Mouse (Mus musculus) induced T-regulatory cell, adult 2 months (primary cell): ENCODE results near the gene Cdh13.

Source experiments
- DNase-seq: peaks from one replicate; pipeline ENCODE4 v3.0.0-alpha.2; 2012; ENCODE audit warnings: low read depth

Cdh13 gene

GRCm38 (mm10) chr8:118381641-118382040, 98.1 kb downstream of the Cdh13 start:
- DNase-seq, result no peak

DNA sequence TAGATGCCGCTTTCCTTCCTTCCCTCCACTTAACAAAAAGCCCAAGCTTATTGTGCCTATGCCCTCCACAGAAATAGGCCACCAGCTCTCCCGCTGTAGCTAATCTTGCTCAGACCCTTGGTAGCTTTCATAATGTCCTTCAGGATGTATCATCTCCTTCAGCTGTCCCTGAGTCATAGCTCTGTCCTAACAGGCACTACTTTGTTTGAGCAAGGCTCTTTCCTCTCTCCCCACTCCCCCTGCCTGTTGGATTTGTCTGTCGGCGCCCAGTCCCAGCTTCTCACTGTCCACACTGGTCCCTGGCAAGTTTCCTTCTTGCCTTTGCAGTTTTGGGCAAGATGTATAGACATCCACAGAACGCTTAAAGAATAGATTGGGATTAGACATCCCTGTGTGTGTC, 100.8 kb downstream of the Cdh13 start:
- no peak for DNase-seq

GRCm38 (mm10) chr8:118389456-118389855, 105.9 kb downstream of the Cdh13 start:
- no peak for DNase-seq

DNA sequence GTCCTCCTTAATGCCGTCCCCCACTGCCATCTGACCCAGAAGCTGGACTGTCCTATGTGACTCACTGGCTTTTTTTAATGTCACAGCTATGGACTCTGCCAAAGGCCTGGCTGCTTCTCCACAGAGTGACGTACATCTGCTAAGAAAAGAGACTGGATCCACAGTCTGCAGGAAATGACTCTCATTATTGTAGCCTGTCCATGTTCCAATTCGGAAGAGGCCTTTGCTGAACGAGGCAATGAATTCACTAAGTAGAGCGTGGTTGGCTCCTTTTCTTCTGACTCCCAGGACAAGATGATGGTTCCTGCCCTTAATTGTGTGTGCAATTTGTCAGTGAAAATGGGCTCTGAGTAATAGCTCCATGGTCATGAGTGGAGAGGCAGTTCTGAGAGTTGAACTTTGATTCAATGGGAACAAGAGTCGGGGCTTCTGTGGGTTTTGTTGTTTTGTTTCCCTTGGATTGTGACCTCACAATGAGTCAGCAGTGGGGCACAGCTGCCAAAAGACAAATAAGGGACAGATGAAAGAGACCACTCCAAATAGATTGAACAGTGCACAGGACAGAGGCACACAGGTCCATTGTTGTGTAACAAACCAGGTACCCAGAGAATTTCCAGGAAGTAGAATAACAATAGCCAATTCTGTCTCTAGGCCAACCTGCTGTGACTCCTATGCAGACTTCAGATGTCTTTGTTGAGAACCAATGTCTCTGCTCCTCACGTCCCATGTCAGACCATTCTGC, 110.5 kb downstream of the Cdh13 start:
- no peak for DNase-seq

- DNase-seq, result no peak
These were observed 111.6 kb downstream of the Cdh13 start for GRCm38 (mm10) chr8:118395178-118395577.

DNA sequence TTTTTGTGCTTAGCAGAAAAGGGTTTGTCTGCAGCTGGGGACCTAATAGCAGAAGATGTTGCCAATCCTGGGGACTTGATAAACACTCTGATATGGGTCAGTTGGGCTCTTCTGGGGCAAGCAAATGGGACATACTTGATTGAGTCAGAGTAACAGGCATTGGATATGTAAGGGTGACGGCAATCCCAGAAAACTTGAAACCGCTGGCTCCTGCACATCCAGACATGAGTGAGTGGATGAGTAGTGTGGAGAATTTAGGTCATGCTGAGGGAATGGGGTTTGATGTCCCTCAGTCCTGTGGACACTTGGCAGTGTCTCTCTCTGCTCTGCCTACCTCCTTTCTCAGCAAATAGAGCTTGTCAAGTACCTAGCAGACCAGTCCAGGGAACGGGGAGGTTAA, 121.3 kb downstream of the Cdh13 start:
- DNase-seq, result no peak

- DNase-seq, result no peak
These were observed 123.8 kb downstream of the Cdh13 start for GRCm38 (mm10) chr8:118407322-118407721.

DNA sequence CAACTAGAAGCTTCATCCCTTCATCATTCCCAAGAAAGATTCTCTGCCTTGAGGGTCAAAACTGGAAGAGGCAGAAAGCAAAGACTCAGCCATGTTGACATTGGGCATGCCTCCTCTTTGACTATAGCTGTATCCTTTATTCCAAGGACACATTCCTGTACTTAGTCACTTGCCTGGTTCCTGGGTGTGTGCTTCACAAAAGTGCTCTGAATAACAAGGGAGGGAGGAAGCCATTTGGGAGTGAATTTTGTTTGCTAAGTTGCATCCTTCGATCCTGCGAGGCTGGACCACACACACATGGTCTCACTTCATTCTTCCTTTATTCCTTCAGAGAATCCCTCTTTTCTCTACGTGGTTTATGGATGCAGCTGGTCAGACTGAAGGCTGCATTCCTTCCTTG, 125.9 kb downstream of the Cdh13 start:
- no peak for DNase-seq

GRCm38 (mm10) chr8:118410341-118410970, 126.9 kb downstream of the Cdh13 start:
- no peak for DNase-seq

DNA sequence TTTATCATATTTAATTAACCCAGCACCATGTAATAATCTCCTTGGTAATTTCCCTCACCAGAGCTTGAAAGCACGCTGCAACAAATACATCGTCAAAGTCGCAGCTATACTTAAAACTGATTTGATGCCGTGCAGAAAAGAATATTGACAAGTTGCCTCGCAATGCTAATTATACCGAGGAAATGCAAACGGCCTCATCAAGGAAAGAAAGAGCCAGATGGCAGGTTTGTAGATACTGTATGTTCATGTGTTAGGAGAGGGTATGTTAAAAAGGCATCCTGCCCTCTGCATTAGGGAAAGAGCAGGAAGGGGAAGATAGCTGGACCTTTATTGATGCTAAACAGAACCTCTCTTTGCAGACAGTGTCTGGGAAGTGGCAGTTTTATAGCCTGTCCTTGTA, 132.1 kb downstream of the Cdh13 start:
- DNase-seq, result no peak

DNA sequence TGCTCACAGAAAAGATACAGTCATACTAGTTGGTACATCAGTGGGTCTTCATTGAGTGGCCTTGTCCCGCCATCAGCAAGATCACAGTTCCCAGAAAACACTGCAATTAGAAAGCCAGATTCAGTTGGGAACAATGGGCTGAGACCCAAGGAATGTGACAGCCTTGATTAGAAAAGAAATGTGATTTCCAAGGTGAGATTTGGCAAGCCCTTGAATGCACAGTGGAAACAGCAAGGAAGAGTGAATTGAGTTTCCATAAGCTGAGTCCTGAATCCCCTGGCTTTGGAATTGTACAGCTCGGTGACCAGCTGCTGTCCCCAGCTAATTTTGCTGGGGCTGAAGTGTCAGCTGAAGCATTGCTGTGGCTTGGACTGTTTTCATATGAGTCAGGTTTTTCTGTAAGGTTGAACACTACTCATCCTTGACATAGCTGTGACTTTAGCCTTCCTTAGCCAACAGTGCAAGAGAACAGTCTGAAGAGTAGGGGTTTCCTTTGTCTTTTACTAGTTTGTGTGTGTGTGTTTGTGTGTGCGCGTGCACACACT, 133.3 kb downstream of the Cdh13 start:
- DNase-seq, result no peak

DNA sequence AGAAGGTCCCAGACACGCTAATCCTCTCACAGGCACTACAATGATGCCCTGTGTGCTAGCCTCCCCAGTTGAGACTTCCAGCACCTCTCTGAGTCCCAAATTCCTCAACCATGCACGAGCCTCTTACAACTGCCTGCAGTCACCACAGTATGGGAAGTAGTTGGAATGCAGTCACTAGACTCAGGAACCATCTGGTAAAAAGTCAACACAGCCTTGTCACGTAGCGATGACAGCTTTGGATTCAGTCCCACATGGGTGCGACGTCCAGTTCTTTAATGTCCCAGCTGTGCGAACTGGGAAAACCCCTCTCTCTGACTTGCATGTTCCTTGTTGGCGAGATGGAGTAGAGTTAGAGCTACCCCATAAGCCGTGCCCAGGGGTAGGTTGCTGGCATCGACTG, 139.1 kb downstream of the Cdh13 start:
- DNase-seq, result no peak

- DNase-seq, result no peak
These were observed 145.4 kb downstream of the Cdh13 start for GRCm38 (mm10) chr8:118428941-118429340.

GRCm38 (mm10) chr8:118431731-118432440, 148.4 kb downstream of the Cdh13 start:
- DNase-seq, result no peak

- no peak for DNase-seq
These were observed 150.1 kb downstream of the Cdh13 start for GRCm38 (mm10) chr8:118433553-118434180.

DNA sequence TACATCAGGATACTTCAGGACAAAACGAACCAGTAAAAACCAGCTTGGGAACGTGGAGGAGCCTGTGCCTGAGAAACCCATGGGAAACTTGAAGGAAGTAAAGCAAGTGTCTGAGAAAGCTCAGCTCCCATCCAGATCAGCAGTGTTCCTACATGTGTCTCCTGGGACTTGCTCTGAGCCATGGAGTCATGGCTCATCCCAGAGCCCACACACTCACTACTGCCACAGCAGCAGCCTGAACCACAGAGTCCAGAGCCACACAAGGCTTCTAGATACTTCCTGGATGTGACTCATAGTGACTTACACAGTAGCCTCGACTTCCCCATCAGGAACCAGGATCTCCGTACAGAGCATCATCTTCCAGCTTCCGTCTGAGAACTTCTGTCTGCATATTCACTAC, 153.2 kb downstream of the Cdh13 start:
- DNase-seq, result no peak

DNA sequence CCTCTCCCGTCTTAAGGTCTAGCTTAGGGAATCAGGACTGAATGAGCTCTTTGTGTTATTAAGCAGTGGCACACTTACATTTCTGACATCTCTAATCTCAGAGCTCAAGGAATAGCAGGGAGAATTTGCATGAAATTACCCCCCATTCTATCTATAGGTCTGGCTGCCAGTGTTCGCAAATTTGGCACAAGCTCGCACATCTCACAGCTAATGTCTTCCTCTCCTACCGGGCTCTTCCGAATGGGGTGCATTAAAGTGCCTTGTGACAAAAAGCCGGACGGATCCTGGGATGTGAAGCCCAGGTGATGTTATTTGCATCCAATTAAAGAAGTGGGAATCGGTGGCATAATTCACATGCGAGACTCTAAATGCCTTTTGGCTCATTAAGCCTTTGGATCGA, 153.6 kb downstream of the Cdh13 start:
- DNase-seq, result no peak

DNA sequence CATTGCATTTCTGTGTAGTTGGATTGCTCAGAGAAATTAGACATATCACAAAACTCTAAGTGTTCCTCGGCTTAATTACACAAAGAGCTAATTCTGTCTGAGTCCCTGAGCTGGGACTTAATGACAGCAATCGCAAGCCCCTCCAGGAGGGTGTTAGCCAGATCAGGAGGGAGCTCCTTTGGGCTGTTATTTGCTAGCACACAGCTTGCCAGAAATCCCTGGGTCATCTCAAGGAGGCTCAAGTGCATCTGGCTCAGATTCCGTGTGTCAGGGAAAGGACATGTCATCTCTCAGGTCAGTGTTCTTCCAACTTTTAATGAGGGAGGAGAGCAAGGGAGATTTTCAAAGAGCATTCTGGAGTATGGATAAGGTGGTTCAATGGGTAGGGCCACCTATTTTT, 154.3 kb downstream of the Cdh13 start:
- DNase-seq, result no peak

- DNase-seq, result no peak
These were observed 156.3 kb downstream of the Cdh13 start for GRCm38 (mm10) chr8:118439857-118440256.

DNA sequence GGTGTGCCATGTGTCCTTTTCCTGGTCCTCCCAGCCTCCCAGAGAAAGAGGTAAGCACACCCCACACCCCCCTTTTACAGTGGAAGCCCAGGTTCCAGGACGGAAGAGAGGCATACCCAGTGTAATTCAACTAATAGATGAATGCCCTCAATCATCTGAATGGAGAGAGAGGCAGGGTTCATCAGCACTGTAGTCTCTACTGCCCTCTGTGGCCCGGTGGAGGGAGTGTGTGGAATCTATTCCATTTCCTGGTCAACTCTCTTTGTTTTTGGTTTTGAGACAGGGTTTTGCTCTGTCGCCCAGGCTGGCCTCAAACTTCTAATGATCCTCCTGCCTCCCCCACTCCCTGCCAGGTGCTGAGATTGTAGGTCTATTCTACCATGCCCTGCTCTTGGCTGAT, 159.8 kb downstream of the Cdh13 start:
- DNase-seq, result no peak

DNA sequence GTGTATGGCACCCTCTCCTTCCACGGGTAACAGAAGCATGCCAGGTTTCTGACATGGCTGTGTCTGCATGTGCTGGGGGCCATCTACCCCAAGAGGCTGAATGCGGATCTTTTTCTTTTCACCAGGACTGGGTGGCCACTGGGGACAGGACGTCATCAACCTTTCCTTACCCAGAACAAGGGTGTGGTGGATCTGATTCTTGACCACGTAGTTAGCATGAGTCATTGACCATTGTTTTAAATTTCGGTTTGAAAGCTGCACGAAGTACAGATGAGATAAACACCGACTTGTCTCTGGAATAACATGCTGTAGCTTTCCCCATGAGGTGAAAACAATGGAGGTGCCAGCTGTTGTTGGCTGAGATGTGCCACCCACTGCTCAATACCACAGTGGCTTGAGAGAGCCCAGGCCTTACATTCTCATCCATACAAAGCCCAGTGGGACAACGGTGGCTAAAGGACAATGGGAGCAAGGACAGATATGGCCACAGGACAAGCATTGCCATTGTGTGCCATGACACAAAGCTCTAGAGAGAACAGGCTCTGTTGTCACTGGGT, 161.2 kb downstream of the Cdh13 start:
- no peak for DNase-seq

DNA sequence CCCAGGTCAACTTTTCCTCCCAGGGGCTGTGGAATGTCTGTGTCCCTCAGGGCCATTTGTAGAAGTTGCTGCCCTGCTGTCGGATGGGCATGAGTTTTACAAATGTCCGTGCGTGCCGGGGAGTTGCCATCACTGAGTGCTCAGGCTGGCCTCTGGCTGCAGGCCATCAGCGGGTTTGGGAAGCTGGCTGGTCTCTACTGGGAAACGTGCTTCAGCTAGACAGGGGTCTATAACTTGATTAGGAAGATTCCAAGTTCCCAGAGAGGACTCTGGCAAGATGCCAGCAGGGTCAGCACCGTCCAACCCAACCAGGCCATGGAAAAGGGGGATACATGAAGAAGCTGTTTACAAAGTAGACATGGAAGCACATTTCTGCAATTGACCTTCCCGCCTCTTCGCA, 163.0 kb downstream of the Cdh13 start:
- no peak for DNase-seq
